Mouse (Mus musculus) embryonic facial prominence, embryonic 11.5 days (tissue): ENCODE results near the gene Dyrk3. TPM values are rescaled to one million over a fixed set of nuclear protein-coding genes. Genes with fewer than 3 reads are reported as not detected.
"Not testable (repeated sequence)": the region's sequence is repeated elsewhere in the genome, so short reads cannot be mapped to it uniquely, and the experiment has no call there.

Experiments
- ATAC-seq: fragments of 200-750 bp; cut with Nextera tagmentation; replicated peaks from 2 replicates; pipeline ENCODE4 v1.8.0; 2017; ENCODE audit warnings: low read depth; ENCODE audit not compliant: insufficient number of reproducible peaks, low FRiP score, low TSS enrichment
- DNase-seq: peaks from one replicate; pipeline ENCODE4 v3.0.0-alpha.2; 2015; ENCODE audit warnings: low spot score
- H3K27ac ChIP-seq: fragments of 300-500 bp; sonication (generic); replicated peaks from 2 replicates; pipeline ENCODE4 v1.5.1; 2014; ENCODE audit warnings: mild to moderate bottlenecking, low read depth, low read length, control low read depth
- H3K27me3 ChIP-seq: fragments of 300-500 bp; sonication (generic); 2 replicates; pipeline ENCODE4 v1.6.1; 2014; ENCODE audit warnings: mild to moderate bottlenecking, low read length, moderate library complexity, mixed read lengths; ENCODE audit not compliant: control insufficient read depth, insufficient read depth
- H3K36me3 ChIP-seq: fragments of 300-500 bp; sonication (generic); replicated peaks from 2 replicates; pipeline ENCODE4 v1.6.1; 2014; ENCODE audit warnings: low read depth, mild to moderate bottlenecking, low read length, moderate library complexity, mixed read lengths; ENCODE audit not compliant: control insufficient read depth, insufficient read depth
- H3K4me1 ChIP-seq: fragments of 300-500 bp; sonication (generic); 2 replicates; pipeline ENCODE4 v1.6.1; 2014; ENCODE audit warnings: low read length, mixed read lengths; ENCODE audit not compliant: control insufficient read depth, insufficient read depth
- H3K4me2 ChIP-seq: fragments of 300-500 bp; sonication (generic); 2 replicates; pipeline ENCODE4 v1.6.1; 2014; ENCODE audit warnings: low read depth, mild to moderate bottlenecking, control low read depth, low read length, moderate library complexity
- H3K4me3 ChIP-seq: fragments of 300-500 bp; sonication (generic); 2 replicates; pipeline ENCODE4 v1.5.1; 2014; ENCODE audit warnings: low read depth, low read length, control low read depth
- H3K9ac ChIP-seq: fragments of 300-500 bp; sonication (generic); replicated peaks from 2 replicates; pipeline ENCODE4 v1.6.1; 2014; ENCODE audit warnings: mild to moderate bottlenecking, control low read depth, low read length
- H3K9me3 ChIP-seq: fragments of 300-500 bp; sonication (generic); replicated peaks from 2 replicates; pipeline ENCODE4 v1.6.1; 2016; ENCODE audit warnings: mild to moderate bottlenecking, low read length, inconsistent platforms, mixed read lengths; ENCODE audit not compliant: control insufficient read depth
- WGBS: fragments of 180-500 bp; shearing (Covaris S2); extraction: QIAGEN DNeasy Blood & Tissue Kit; methylation state at CpG from one replicate; pipeline ENCODE4 v1.1.7; 2014; 5-methylcytosine and 5-hydroxymethylcytosine counted together
- polyA plus RNA-seq: library from polyadenylated mRNA; unstranded; fragments of >200 nt; fragmentation: Nextera tagmentation; extraction: Ambion mirVana; gene quantifications from 2 replicates; pipeline ENCODE4 v1.2.1, GENCODE M21; 2014

Dyrk3 gene
- polyA plus RNA-seq, 1 experiment from 2014 or later = 6.5 TPM

DNA sequence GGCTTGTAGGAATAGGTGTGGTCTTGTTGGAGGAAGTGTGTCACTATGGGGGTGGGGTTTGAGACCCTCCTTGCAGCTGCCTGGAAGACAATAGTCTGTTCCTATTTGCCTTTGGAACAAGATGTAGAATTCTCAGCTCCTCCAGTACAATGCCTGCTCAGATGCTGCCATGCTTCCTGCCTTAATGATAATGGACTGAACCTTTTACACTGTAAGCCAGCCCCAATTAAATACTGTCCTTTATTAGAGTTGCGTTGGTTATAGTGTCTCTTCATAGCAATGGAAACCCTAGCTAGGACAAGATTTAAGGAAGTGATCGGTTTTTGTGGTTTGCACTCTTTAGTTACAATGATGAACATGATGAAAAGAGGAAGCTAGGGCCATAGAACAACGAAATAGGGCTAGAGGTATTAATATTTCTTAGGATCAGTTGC, 8.1 kb upstream of the Dyrk3 start:
- ATAC-seq = no peak
- H3K27me3 ChIP-seq = no peaks in the 10 kb centered on the region
- H3K4me2 ChIP-seq = no peak overlapping the region
- no peaks in the 10 kb centered on the region for H3K4me1 ChIP-seq
- no peaks in the 10 kb centered on the region for H3K9me3 ChIP-seq
- 87% methylated on average over 3 of the region's 3 CpGs for WGBS
- H3K4me3 ChIP-seq = no peak overlapping the region
- H3K27ac ChIP-seq = no peak overlapping the region
- DNase-seq = no peak
- no peak overlapping the region for H3K9ac ChIP-seq
- no peaks in the 10 kb centered on the region for H3K36me3 ChIP-seq

GRCm38 (mm10) chr1:131145222-131145621, 7.1 kb upstream of the Dyrk3 start:
- not testable (repeated sequence) for H3K27me3 ChIP-seq, H3K27ac ChIP-seq, H3K4me1 ChIP-seq, H3K36me3 ChIP-seq, H3K9me3 ChIP-seq, DNase-seq, H3K9ac ChIP-seq, H3K4me3 ChIP-seq, ATAC-seq, H3K4me2 ChIP-seq
- 84% methylated on average over 3 of the region's 3 CpGs for WGBS

DNA sequence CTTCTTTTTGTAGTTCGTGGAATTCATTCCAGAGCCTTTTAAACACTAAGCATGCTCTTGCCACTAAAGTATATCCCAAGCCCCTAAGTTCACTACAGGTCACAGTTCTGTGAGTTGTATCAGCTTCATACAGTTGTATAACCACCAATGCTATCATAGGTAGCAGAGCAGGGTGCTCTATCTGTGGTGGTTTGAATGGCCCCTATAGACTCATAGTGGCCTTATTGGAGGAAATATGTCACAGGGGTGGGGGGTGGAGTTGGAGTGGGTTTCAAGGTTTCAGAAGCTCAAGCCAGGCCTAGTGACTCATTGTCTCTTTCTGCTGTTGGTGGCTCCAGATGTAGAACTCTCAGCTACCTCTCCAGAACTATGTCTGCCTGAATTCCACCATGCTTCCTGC, 4.3 kb upstream of the Dyrk3 start:
- Histone ChIP-seq H3K9me3 (no peaks in the 10 kb centered on the region), H3K9ac (no peak overlapping the region), H3K4me2 (no peak overlapping the region), H3K4me3 (no peak overlapping the region), H3K36me3 (no peaks in the 10 kb centered on the region), H3K27me3 (no peaks in the 10 kb centered on the region), H3K27ac (no peak overlapping the region), H3K4me1 (no peaks in the 10 kb centered on the region)
- no peak for DNase-seq
- no peak for ATAC-seq
- 88% methylated on average over 1 of the region's 1 CpGs for whole genome bisulfite sequencing

DNA sequence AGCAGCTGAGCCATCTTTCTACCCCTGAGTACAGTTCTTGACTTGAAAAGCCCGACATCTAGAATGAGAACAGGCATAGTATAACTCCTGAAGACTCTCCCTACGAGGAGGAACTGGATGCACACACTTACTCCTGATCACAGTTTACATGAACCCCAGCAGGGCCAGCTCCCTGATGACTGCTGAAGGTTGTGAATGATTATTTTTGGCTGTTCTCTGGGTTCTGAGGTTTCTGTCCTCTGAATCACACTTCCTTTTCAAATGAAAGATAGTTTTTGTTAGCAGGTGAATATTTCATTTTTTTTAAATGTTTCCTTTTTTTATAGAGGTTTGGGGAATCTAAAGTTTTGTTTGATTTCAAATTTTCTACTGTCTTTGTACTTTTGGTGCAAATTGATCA, 3.3 kb upstream of the Dyrk3 start:
- H3K4me3 ChIP-seq = no peak overlapping the region
- H3K4me2 ChIP-seq = no peak overlapping the region
- no peak overlapping the region for H3K9ac ChIP-seq
- 65% methylated on average over 2 of the region's 2 CpGs for WGBS
- DNase-seq (no peak), ATAC-seq (no peak)
- H3K4me1 ChIP-seq = no peaks in the 10 kb centered on the region
- no peaks in the 10 kb centered on the region for H3K9me3 ChIP-seq
- H3K27me3 ChIP-seq = no peaks in the 10 kb centered on the region
- no peak overlapping the region for H3K27ac ChIP-seq
- H3K36me3 ChIP-seq = no peaks in the 10 kb centered on the region

GRCm38 (mm10) chr1:131139102-131140095, 1.3 kb upstream of the Dyrk3 start:
- no peak overlapping the region for H3K4me2 ChIP-seq
- H3K4me1 ChIP-seq = no peaks in the 10 kb centered on the region
- H3K9ac ChIP-seq = no peak overlapping the region
- no peak for ATAC-seq
- peak; percentile 21 for DNase-seq
- H3K36me3 ChIP-seq = no peaks in the 10 kb centered on the region
- H3K9me3 ChIP-seq = no peaks in the 10 kb centered on the region
- H3K27me3 ChIP-seq = no peaks in the 10 kb centered on the region
- H3K4me3 ChIP-seq = no peak overlapping the region; the same call in 1 of the 2 replicates
- H3K27ac ChIP-seq = no peak overlapping the region
- 49% methylated on average over 11 of the region's 11 CpGs for WGBS

DNA sequence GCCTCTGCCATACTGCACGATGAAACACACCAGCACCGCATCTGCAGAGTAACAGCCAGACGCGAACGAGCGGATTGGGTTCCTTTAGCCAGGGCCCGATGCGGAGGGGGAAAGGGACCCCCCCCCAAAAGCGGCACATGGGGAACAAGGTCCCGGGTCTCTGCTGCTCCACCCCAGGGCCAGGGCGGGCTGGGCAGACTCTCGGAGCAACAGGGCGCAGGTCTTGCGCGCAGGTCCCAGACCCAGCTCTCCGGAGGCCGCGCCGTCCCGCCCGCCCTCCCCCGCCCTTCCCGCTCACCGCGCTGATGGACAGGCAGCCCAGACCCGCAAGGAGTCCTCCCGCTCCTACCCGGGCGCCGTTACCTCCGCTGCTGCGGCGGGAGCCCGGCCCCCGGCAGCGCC, 422 bp downstream of the Dyrk3 start:
- Histone ChIP-seq H3K4me1 (no peaks in the 10 kb centered on the region), H3K27me3 (no peaks in the 10 kb centered on the region), H3K27ac (peak overlapping the region; percentile 70; the same call in 1 of the 2 replicates), H3K9me3 (no peaks in the 10 kb centered on the region), H3K36me3 (no peaks in the 10 kb centered on the region), H3K9ac (peak overlapping the region; percentile 55), H3K4me2 (peak overlapping the region; percentile 62), H3K4me3 (peak overlapping the region; percentile 68)
- peak; percentile 47 for DNase-seq
- peak; percentile 89 for ATAC-seq
- WGBS = under 1% methylated on average over 27 of the region's 36 CpGs

GRCm38 (mm10) chr1:131137111-131137510, 1.0 kb downstream of the Dyrk3 start:
- no peaks in the 10 kb centered on the region for H3K27me3 ChIP-seq
- H3K4me2 ChIP-seq = peak overlapping the region; percentile 30
- DNase-seq (peak; percentile 24), ATAC-seq (no peak)
- H3K9ac ChIP-seq = peak overlapping the region; percentile 36
- WGBS = 16% methylated on average over 5 of the region's 5 CpGs
- H3K4me1 ChIP-seq = no peaks in the 10 kb centered on the region
- peak overlapping the region; percentile 19; the same call in 1 of the 2 replicates for H3K4me3 ChIP-seq
- no peaks in the 10 kb centered on the region for H3K36me3 ChIP-seq
- H3K27ac ChIP-seq = no peak overlapping the region
- H3K9me3 ChIP-seq = no peaks in the 10 kb centered on the region

- Histone ChIP-seq H3K4me3 (no peak overlapping the region), H3K4me2 (no peak overlapping the region; the same call in 1 of the 2 replicates), H3K36me3 (no peaks in the 10 kb centered on the region), H3K27me3 (no peaks in the 10 kb centered on the region), H3K9me3 (no peaks in the 10 kb centered on the region), H3K9ac (no peak overlapping the region), H3K27ac (no peak overlapping the region), H3K4me1 (no peaks in the 10 kb centered on the region)
- DNase-seq = no peak
- no peak for ATAC-seq
- WGBS = 82% methylated on average over 10 of the region's 10 CpGs
Measured at GRCm38 (mm10) chr1:131135960-131136629, 2.0 kb downstream of the Dyrk3 start.
